Mouse (Mus musculus) yolk sac, embryonic 10.5 days (tissue): ENCODE results near the gene Rtbdn.
A peak's percentile ranks its signal among the peaks of the same experiment; 100 is the strongest.

Experiments
- DNase-seq: peaks from one replicate; pipeline ENCODE4 v3.0.0-alpha.2; 2017; ENCODE audit warnings: low spot score

The Rtbdn gene

DNA sequence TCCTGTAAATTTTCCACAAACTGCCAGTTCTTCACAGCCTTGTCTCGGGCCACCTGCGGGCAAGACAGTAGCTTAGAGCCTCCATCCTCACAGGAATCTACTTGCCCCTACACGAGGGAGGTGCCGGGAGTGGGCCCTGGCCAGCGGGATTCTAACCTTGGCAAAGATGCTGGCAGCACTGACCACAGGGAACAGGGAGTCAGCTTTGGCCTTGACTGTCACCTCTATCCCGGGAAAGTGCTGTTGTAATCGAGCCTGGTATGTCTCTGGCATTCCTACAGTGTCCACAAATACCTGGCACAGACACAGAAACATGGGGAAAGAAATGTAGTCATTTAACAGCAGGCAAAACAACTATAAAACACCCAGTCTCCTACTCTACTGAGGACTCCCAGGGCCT, 13.0 kb downstream of the Rtbdn start:
- DNase-seq, result no peak

DNA sequence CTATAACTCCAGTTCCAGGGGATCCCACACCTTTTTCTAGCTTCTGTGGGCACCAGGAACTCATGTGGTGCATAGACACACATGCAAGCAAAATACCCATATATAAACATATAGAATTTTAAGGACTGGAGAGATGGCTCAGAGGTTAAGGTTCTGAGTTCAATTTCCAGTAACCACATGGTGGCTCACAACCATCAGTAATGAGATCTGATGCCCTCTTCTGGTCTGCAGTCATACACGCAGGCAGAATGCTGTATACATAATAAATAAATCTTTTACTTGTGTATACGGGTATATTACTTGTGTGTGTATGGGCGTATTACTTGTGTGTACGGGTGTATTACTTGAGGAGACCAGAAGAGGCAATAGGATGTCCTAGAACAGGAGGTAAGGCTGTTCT, 17.2 kb downstream of the Rtbdn start:
- DNase-seq, result no peak

DNA sequence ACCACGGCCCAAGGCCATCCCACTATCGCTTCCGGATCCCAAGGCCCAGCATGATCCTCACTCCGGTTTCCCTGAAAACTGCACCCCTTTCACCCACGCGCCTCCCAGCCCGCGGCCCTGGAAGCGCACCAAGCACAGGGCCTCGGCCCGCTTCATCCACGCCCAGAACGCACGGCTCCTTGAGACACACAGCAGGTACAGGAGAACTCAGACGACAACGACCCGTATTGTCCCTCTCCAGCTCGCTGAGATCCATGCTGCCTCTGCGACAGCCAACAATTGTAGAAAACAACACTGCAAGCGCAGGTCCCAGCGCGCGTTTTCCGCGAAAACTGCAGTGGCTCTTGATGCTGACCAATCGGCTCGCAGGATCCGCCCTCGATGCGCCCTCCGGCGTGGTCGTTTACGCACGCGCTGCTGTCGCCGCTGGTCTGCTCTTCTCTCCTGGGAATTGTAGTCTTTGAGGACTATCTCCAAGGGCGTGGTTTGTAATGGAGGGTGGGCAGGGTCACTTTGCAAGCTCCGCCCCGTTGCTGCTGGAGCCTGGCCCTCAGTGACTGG, 19.0 kb downstream of the Rtbdn start:
- peak; percentile 96 for DNase-seq

DNA sequence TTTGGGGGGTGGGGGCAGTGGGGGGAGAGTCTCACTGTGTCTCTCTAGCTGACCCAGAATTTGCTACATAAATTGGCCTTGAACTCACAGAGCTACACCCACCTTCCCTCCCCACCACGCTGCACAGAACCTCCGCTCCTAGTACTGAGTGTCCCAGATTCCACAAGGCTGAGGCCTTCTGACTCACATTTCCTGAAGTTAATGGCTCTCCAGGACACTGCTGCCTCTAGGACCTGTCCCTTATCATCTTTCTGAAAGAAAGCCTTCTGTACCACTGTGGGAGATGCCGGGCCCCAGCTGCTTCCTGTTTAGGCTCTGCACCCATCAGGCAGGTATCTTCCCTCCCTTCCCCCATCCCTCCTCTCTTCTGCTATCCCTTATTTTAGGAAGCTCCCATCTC, 19.8 kb downstream of the Rtbdn start:
- no peak for DNase-seq

DNA sequence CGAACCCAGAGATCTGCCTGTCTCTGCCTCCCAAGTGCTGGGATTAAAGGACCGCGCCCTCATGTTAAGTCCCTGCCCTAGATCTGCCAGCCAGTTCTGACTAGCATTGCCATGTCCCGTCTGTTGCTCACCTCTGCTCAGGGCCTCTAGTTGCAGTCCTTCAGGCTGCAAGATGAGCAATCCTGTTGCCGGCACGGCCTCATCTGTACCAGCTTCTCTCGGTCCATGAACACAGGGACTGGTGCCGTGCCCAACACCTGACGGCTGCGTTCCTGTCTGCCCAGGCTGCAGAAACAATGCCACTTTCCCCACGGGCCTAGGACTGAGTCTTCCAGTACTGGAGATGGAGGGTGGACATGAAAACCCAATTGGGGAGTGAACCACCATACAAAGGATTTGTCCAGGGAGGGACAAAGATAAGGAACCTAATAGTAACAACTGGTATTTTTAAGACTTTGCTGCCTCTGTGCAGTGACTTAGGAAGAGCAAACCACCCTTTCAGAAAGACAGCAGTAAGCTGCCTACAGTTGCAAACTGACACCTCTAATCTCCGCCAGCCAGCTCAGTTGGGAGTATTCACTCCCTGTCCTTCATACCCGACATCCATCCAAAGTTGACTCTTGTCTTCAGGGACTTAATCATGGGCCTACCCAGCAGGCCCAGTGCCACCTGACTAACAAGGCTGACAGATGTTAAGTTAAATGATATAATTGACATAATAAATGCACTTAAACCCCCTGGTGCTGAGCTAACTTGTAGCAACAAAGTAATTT, 20.9 kb downstream of the Rtbdn start:
- no peak for DNase-seq

DNA sequence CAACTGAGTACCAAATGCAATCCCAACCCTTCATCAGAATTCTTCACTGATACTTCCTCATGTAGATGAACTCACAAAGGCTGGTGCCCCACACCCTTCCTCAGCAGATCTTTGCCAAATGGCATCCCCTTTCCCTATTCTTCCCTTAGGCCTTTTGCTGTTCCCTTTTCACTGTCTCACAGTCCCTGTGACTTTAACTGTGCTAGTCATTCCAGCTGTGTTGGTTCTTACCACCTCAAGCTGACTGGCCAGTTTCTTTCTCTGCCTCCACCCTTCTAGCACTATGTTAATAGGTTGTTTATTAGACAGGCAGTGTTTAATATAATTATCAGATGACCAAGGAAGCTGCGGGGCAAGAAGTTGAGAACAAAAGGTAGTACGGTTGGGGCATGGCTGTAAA, 21.9 kb downstream of the Rtbdn start:
- no peak for DNase-seq

DNA sequence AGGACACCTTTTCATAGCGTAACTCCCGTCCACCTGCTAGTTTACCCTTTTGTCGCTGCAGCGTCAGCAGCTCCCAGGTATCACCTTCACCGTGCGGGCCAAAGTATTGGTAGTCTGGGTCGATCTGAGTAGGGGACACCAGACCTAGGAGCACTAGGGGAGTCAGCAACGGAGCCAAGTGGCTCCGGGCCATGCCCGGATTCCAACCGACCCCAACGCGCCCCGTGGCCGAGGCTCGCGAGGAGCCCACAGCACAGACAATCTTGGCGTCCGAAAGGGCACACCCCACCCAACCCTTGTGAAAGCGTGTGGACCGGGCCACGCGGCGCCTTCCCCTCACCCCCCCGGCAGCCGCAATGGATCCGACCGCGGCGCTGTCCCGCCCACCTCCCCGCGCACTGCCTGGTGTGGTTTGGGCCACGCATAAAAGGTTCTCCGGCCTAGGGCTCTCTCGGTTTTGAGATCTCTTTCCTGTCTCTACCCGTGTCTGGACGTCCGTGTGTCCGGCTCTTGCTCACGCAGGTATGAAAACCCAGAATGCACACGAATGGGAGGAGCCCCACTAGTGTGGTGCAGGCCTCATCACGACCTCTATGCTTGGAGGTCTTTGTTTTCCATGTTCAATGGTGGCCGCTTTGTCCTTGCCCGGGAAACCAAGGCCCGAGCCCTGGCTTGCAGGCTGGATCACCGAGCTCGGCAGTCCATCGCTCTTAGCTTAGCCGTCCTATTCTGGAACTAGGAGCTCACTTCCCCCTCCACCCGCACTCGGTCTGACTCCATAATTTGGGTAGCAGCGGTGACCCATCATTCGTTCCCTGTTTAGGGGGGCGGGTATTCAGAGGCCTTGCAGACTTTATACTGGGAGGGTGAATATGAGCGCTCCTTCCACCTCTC, 22.7 kb downstream of the Rtbdn start, which contains the start of the genes Gm49661, Prdx2 and Rnaseh2a:
Gene Gm49661, minus strand, starts transcription at position 193 of the 894 bp plus-strand sequence.
Gene Prdx2, plus strand, starts transcription at position 347 of the 894 bp plus-strand sequence.
Gene Rnaseh2a, minus strand, starts transcription at position 527 of the 894 bp plus-strand sequence.
- DNase-seq, result peak; percentile 90

DNA sequence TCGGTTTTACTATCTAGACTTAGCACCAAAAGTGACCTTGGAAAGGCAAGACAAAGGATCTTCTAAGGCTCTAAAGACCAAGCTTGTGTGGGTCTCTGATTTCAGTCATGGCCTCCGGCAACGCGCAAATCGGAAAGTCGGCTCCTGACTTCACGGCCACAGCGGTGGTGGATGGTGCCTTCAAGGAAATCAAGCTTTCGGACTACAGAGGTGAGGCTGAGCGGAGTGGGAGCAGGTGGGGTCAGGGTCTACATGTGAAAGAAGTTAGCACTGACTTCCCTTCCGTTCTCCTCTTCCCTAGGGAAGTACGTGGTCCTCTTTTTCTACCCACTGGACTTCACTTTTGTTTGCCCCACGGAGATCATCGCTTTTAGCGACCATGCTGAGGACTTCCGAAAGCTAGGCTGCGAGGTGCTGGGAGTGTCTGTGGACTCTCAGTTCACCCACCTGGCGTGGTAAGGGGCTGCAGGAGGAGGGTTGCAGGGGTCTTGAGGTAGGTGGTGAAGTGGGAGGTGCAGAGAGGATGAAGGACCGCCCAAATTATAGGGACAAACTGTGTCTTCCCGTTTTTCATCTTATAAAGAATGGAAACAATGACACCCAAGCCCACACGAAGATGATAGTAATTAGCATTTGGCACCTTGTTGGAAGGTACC, 23.5 kb downstream of the Rtbdn start:
- no peak for DNase-seq

DNA sequence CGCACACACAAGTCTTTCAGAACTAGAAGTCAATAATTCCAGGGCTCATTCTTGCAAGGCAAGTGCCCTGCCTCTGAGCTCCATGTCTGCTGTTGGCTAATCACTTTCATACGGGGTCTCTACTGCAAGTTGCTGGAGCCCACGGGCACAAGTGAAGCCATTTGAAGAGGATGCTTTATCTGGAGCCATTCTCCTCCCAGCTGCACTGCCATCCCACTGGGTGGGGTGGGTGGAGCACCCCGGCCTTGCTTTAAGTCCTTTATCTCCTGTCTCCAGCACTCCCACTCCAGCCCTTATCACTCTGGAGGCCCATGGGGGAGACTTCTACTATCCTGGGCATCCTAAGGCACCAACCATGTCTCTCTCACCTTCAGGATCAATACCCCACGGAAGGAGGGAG, 24.1 kb downstream of the Rtbdn start:
- DNase-seq, result peak; percentile 48

DNA sequence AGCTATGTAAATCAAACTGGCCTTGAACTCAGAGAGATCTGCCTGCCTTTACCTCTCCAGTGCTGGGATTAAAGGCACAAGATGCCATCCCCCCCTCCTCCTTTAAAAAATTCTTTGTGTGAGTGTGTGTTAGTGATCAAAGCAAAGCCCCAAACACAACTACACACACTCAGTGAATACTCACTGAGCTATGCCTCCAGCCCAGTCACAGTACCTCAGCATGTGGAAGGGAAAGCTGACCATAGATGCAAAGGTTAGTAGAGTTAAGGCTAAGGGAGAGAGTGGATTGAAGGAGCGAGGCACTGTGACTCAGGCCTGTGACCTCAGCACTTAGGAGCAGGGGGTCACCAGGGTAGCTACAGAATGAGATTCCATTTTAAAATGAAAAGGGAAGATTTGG, 26.3 kb downstream of the Rtbdn start:
- DNase-seq, result no peak

DNA sequence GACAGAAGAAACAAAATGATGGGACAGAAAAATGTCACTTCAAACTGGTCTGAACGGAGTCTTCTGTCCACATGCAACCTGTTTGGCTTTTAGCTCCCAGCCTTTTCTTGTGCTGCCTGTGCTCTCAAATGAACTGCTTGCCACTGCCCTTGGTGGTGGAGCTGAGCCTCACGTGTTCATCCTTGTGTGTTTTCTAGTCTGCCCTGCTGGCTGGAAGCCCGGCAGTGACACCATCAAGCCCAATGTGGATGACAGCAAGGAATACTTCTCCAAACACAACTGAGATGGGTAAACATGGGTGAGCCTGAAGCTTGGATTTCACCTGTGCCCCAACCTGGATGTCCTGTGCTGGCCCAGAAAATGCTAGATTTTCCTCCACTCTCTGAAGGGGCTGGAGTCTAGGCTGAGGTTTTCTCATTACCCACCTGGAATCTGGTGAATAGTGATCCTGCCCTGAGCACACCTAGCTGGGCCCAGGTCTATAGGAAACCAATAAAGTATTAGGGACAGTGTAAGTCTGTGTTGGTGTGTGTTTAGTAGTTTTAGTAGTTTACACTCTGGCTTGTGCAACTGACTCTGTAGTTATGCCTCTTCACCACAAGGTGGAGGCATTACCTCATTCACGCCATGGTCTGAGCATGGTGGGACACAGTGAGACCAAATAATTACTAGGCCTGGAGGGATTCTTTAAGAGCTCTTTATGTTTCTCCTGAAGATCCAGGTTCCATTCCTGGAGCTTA, 27.2 kb downstream of the Rtbdn start:
- peak; percentile 48 for DNase-seq

DNA sequence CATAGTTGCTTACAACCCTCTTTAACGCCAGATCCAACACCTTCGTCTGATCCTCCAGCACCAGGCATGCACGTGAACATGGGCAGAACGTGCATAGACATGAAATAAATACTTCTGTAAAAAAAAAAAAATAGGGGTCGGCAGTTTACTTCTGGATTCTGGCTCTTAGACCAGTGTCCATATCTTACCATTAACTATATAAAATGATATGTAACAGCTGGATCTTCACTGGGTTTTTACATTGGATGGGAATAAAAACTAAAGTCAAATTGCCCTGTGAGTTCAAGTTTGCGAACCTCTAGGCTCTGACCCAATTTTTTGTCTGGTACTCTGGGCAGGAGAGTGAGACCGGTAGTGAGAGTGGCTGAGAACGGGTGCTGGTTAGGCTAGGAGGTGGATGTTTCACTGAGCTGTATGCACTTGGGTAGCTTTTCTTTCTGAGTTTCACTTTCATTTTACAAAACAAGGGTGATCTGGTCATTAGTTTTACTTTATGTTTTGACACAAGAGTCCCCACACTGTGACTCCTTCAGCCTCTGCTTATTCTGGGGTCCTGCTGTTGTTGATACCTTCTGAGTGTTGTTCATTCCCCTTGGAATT, 27.9 kb downstream of the Rtbdn start:
- no peak for DNase-seq

DNA sequence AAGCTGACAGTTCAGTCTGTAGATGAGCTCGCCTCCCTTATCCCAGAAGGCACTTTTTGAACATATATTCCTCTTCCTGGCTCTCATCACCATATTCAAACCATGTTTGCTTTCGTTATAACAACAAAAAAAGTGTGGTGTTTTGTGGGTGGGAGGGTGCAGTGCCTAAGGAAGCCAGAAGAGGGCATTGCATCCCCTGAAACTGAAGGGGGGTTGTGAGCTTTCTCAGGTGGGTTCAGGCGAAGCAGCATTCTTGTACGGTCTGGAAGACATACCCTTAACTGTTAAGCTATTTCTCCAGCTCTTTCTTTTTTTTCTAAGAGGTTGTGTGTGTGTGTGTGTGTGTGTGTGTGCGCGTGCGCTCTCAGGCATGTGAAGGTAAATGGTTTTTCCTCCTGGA, 28.6 kb downstream of the Rtbdn start:
- peak; percentile 46 for DNase-seq

DNA sequence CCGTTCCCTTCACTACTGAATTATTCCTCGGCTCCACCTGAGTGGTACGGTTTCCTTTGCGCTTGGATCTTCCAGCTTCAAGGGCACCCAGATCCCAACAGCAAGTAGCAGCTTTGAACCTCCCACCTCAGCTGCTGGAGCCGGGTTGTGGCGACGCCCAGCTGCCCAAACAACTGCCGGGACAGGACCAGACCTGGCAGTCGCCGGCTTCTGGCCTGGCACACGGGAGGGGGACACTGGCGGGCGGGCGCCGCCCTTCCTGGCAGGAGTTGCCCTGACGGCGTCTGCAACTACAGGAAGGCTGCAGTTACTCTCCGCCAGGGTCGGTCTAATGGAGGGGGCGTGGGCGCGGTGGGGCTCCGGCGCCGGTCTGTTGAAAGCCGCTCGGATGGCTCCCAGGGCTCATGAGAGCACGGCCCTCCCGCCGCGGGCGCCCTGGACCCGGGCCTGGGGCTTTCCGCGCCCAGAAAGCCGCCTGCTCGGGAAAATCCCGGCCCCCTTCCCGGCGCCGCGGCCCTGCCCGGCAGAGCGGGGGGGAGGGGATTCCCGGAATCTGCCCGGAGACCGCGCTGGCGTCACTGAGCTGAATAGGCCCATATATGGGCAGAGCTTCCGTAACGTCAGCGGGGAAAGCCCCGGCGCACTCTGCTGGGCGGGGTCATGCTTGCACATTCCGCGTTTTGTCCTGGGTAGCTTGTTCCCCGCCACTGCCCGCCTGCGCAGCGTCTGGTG, 29.4 kb downstream of the Rtbdn start:
- DNase-seq, result peak; percentile 92

DNA sequence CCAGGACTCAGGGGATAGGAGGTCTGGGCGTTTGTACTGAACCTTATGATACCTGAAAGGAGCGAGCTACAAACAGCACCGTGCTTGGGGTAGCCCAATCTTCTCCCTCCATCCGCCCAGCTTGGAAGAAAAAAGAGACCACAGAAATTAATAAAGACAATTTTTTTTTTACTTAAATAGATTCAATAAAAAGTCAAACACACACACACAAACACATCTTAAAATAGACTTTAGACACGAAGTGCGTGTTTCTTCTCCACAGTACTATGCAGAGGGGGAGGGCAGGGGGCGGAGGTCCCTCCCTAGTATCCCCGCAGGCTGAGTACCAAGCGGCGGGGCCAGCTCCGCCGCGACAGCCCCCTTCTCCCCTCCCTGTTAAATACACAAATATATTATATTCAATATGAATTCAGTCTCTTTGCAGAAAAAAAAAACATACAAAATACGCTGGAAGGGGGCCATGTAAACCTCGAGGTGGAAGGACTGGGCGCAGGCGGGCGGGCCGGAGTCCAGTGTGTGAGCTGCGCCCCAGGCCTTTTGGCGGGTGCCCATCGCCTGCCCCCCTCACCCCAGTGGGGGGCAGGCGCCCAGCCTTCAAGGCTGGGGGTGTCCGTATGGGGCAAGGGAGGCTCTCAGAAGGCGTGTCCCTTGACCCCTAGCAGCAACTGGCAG, 30.1 kb downstream of the Rtbdn start:
- DNase-seq, result no peak

DNA sequence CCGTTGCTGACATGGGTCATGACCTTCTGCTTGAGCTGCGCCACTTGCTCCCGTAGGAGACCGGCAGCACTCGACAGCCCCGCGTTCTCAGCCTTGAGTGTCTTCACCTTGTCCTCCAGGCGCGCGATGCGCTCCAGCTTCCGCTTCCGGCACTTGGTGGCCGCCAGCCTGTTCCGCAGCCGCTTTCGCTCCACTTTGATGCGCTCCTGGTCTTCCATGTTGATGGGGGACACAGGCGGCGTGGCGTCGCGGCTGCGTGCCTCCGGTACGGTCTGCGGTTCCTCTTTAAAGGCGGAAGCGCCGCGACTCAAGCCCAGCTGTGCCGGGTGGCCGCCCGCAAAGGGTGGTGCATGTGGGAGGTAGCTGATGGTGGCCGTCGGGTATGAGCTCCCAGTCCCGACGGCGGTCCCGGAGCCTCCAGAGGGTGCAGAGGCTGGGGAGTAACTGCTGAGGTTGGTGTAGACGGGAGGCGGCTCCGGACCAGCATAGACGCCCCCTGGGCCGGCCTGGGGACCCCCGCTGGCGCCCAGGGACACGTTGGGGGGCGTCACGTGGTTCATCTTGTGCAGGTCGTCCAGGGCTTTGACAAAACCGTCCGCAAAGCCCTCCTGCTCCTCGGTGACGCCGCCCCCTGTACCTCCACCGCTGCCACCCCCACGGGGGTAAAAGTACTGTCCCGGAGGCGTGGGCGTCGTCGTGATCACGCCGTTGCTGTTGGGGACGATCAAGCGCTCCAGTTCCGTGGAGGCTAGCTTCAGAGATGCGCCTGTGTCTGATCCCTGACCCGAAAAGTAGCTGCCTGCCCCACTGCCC, 30.9 kb downstream of the Rtbdn start:
- peak; percentile 71 for DNase-seq

DNA sequence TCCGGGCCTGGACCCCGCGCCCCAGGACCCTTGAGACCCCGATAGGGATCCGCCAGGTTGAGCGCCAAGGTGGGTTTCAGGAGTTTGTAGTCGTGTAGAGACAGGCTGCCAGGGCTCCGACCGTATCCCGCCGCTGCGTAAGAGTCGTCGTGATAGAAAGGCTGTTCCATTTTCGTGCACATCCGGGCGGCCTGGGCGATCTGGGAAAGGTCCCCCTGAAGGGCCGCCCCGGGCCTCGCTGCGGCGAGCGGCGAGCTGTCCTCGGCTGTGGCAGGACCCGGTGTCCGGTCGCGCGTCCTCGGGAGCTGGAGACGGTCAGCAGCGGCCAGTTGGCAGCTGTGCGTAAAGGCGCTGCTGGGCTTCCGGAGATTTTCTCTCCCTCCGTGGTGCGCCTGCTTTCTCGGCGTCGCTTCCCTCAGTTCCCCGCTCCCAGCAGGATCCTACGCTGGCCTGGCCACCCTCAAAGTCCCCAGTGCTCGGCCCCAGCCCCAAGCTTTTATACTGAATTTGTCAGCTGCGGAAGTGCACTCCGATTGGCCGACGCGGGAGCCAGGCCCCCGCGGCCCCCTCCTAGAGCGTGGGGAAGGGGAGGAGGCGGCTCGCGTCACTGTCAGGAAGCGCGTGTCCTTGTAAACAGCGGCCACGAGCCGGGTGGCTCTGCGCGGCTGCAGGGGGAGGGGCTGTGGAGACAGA, 31.6 kb downstream of the Rtbdn start, which contains the start of gene Junb:
Gene Junb, minus strand, starts transcription at position 471 of the 693 bp plus-strand sequence.
- DNase-seq, result peak; percentile 91
